ENCODE assay signal across 15 mouse cellular contexts in genomic region chr14:30616751-30617150, GRCm38 (mm10).
"Had no signal": no experiment of that assay in that cellular context is flagged by ENCODE, and none has a peak within 500 bp of the region (broad histone marks: within the 10 kb centered on the region; RNA-seq: fewer than 3 reads in every experiment).

No protein-coding gene starts in this region.

- H3K36me3 ChIP-seq: liver, embryonic 15.5 days; lung, embryonic 15.5 days; midbrain, embryonic 13.5 days; neural tube, embryonic 15.5 days; stomach, embryonic 15.5 days had no signal

- DNase-seq: kidney, adult 8-10 months; kidney, postnatal 25 days; retina, postnatal 1 day; right cerebral cortex, postnatal 14 days; thymus, adult 2 months; thymus, postnatal 25 days had no signal

- ATAC-seq: intestine, postnatal 0 days; midbrain, embryonic 13.5 days had no signal

- H3K4me3 ChIP-seq: left cerebral cortex, adult 2 months; limb, embryonic 10.5 days; liver, embryonic 15.5 days; lung, embryonic 15.5 days; midbrain, embryonic 13.5 days; myocyte; neural tube, embryonic 15.5 days; stomach, embryonic 15.5 days had no signal

- H3K4me2 ChIP-seq: liver, embryonic 15.5 days; lung, embryonic 15.5 days; midbrain, embryonic 13.5 days; neural tube, embryonic 15.5 days; stomach, embryonic 15.5 days had no signal

- H3K4me1 ChIP-seq: lung, embryonic 15.5 days; midbrain, embryonic 13.5 days; neural tube, embryonic 15.5 days had no signal

- H3K27me3 ChIP-seq: liver, embryonic 15.5 days; lung, embryonic 15.5 days; midbrain, embryonic 13.5 days; neural tube, embryonic 15.5 days; stomach, embryonic 15.5 days had no signal

- H3K27ac ChIP-seq: left cerebral cortex, adult 2 months; limb, embryonic 10.5 days; liver, embryonic 15.5 days; lung, embryonic 15.5 days; midbrain, embryonic 13.5 days; neural tube, embryonic 15.5 days; stomach, embryonic 15.5 days had no signal

- H3K9ac ChIP-seq: liver, embryonic 15.5 days; lung, embryonic 15.5 days; midbrain, embryonic 13.5 days; neural tube, embryonic 15.5 days; stomach, embryonic 15.5 days had no signal

- H3K9me3 ChIP-seq: limb, embryonic 10.5 days; liver, embryonic 15.5 days; lung, embryonic 15.5 days; midbrain, embryonic 13.5 days; neural tube, embryonic 15.5 days; stomach, embryonic 15.5 days had no signal
